Mouse (Mus musculus): ENCODE measurements around the gene Egln1.

- TF ChIP-seq POLR2A (IDR thresholded peaks at IDR 0.05; ENCODE audit: insufficient read depth, low read depth, low read length) = no peak
- no peak for TF ChIP-seq CTCF (IDR thresholded peaks at IDR 0.05)
Observed at GRCm38 (mm10) chr8:124896010-124896631, 53.0 kb downstream of the Egln1 start.
